Mouse (Mus musculus): ENCODE results near the gene Rassf2. TPM values are rescaled to one million over a fixed set of nuclear protein-coding genes. Genes with fewer than 3 reads are reported as not detected.

Gene Rassf2
- total and polyA plus RNA-seq, 2 experiments from 2014 or later, result 16.7 to 37.8 TPM

DNA sequence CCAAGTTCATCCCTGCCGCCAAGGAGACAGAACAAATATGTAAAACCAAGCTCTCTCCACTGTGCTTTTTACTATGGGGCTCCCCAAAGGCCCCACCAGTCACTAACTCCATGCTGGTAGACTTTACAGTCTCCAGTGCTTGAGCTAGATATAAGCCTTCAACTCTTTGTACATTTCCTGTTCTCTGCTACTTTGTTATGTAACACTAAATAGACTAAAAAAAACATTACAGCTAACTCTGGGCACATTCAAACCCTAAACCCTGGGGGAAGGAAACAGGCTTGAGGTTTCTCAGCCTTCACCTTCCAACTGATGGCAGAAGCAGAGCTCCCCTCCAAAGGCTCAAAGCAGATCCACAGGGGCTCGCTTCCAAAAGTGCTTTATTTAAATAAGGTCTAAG lies 37.6 kb downstream of the Rassf2 start:
- Histone ChIP-seq H3K4me2 (ENCODE audit: low read depth, low read length, poor library complexity, severe bottlenecking) (no peak overlapping the region), H3K4me1 (ENCODE audit: insufficient read depth, low read length) (no peaks in the 10 kb centered on the region), H3K27ac (ENCODE audit: low read depth, low read length) (no peak overlapping the region), H3K36me3 (ENCODE audit: insufficient read depth, low read length) (peaks cover 14% of the 10 kb centered on the region; the same call in 1 of the 2 replicates), H3K9me3 (ENCODE audit: low read length) (no peaks in the 10 kb centered on the region), H3K27me3 (ENCODE audit: insufficient read depth, low read length) (no peaks in the 10 kb centered on the region), H3K4me3 (ENCODE audit: low read depth, low read length) (no peak overlapping the region), H3K9ac (replicated peaks; ENCODE audit: low read length, poor library complexity, severe bottlenecking) (no peak overlapping the region)
- DNase-seq (ENCODE audit: low spot score) (no peak), ATAC-seq (ENCODE audit: low FRiP score) (no peak)
- 76% methylated on average over 2 of the region's 2 CpGs for WGBS
- TF ChIP-seq CTCF (IDR thresholded peaks at IDR 0.05), result no peak

DNA sequence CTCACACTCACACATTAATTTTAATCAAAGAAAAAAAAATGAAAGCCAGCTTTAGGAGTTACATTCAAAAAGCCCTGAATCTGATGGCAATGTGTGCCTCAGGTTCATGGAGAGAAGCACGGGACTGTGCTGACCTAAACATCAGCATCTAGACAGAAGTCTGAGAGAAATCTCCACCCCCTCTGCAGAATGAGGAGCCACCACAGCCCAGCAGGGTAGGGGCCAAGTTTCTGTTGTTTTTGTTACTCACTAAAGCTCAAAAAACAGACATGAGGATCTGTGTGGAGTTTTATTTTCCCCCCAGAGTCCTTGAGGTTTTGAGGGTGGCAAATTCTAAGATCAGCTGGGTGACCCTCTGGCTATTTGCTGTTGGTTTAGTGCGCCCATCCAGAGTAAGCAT lies 41.5 kb downstream of the Rassf2 start:
- no peak for DNase-seq (ENCODE audit: low spot score)
- no peaks in the 10 kb centered on the region for H3K9me3 ChIP-seq (ENCODE audit: low read length)
- H3K4me3 ChIP-seq (ENCODE audit: low read depth, low read length), result no peak overlapping the region
- no peak for ATAC-seq (ENCODE audit: low FRiP score)
- H3K27me3 ChIP-seq (ENCODE audit: insufficient read depth, low read length), result no peaks in the 10 kb centered on the region
- no peak overlapping the region for H3K9ac ChIP-seq (replicated peaks; ENCODE audit: low read length, poor library complexity, severe bottlenecking)
- TF ChIP-seq CTCF (IDR thresholded peaks at IDR 0.05), result no peak
- H3K4me1 ChIP-seq (ENCODE audit: insufficient read depth, low read length), result no peaks in the 10 kb centered on the region
- H3K36me3 ChIP-seq (ENCODE audit: insufficient read depth, low read length), result no peaks in the 10 kb centered on the region
- H3K27ac ChIP-seq (ENCODE audit: low read depth, low read length), result no peak overlapping the region
- H3K4me2 ChIP-seq (ENCODE audit: low read depth, low read length, poor library complexity, severe bottlenecking), result no peak overlapping the region
- 77% methylated on average over 2 of the region's 2 CpGs for WGBS

DNA sequence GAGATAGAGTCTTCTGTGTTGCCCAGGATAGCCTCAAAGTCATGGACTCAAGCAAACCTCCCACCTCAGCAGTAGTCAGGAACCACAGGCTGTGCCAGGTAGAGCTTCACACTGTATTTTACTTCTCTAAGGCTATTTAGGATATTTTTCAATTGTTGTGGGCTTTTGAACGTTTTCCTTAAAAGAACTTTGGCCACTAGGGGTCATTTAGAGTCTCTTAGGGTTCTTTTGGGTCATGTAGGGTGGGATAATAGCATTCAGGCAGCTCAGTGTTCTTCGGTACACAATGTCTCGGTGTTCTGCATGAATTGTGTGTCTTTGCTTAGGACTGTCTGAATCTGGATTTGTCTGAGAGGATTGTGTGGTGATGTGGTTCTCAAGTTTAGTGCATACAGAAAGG lies 42.1 kb downstream of the Rassf2 start:
- no peaks in the 10 kb centered on the region for H3K36me3 ChIP-seq (ENCODE audit: insufficient read depth, low read length)
- no peak overlapping the region for H3K9ac ChIP-seq (replicated peaks; ENCODE audit: low read length, poor library complexity, severe bottlenecking)
- no peak overlapping the region for H3K4me2 ChIP-seq (ENCODE audit: low read depth, low read length, poor library complexity, severe bottlenecking)
- H3K4me3 ChIP-seq (ENCODE audit: low read depth, low read length), result no peak overlapping the region
- H3K9me3 ChIP-seq (ENCODE audit: low read length), result no peaks in the 10 kb centered on the region
- DNase-seq (ENCODE audit: low spot score), result no peak
- no peaks in the 10 kb centered on the region for H3K4me1 ChIP-seq (ENCODE audit: insufficient read depth, low read length)
- TF ChIP-seq CTCF (IDR thresholded peaks at IDR 0.05), result peak; percentile 32
- ATAC-seq (ENCODE audit: low FRiP score), result no peak
- no peak overlapping the region for H3K27ac ChIP-seq (ENCODE audit: low read depth, low read length)
- 44% methylated on average over 3 of the region's 3 CpGs for WGBS
- H3K27me3 ChIP-seq (ENCODE audit: insufficient read depth, low read length), result no peaks in the 10 kb centered on the region

DNA sequence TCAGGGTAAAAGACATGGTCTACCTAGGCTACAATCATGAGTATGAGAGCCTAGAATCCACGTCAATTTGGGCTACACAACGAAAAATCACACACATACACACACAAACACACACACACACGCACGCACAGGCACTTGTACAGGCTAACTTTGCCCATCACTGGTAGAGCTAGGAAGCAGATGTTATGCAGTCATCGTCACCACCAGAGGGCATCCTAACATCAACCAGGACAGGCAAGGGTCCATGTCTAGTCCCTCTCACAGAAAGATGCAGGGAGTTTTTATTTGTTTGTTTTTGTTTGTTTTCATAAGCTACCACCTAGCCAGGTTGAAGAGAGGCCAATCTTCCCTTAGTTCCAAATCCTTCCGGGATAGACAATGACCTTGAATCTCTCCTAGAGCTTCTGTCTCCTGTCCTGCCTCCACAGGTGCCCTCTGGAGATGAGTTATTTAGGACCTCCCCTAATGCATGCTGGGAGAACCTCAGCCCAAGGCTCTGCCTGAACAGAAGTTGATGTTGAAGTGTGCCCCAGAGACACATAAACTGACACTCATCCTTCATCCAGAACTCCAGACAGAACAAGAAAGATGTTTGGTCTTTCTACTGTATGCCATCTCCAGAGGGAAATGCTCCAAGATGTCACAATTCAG lies 47.4 kb downstream of the Rassf2 start:
- Histone ChIP-seq H3K4me3 (ENCODE audit: low read depth, low read length) (no peak overlapping the region), H3K27me3 (ENCODE audit: insufficient read depth, low read length) (no peaks in the 10 kb centered on the region), H3K27ac (ENCODE audit: low read depth, low read length) (no peak overlapping the region), H3K9ac (replicated peaks; ENCODE audit: low read length, poor library complexity, severe bottlenecking) (no peak overlapping the region), H3K36me3 (ENCODE audit: insufficient read depth, low read length) (no peaks in the 10 kb centered on the region), H3K4me1 (ENCODE audit: insufficient read depth, low read length) (no peaks in the 10 kb centered on the region), H3K4me2 (ENCODE audit: low read depth, low read length, poor library complexity, severe bottlenecking) (no peak overlapping the region), H3K9me3 (ENCODE audit: low read length) (no peaks in the 10 kb centered on the region)
- TF ChIP-seq CTCF (IDR thresholded peaks at IDR 0.05), result peak; percentile 97
- ATAC-seq (ENCODE audit: low FRiP score) (peak; percentile 73), DNase-seq (ENCODE audit: low spot score) (peak; percentile 84)
- WGBS, result 19% methylated on average over 6 of the region's 6 CpGs

DNA sequence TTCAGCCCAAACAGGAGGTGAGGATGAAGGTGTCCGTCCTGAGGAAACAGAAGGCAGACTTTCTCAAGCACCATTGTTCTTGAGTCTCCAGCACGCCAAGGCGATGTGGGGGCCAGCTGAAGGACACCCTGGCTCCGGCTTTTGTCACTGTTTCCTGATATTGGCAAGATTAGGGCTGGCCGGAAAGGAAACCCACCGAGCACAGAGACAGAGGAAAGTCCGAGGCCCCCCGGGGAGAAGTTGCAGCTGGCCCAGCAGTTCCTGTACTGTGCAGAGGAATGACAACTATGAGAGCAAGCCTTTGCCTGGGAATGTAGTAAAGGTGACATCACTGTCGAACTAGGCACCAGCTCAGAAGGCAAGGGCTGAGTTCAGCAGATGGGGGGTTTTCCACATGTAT lies 49.2 kb downstream of the Rassf2 start:
- Histone ChIP-seq H3K4me2 (ENCODE audit: low read depth, low read length, poor library complexity, severe bottlenecking) (no peak overlapping the region), H3K27me3 (ENCODE audit: insufficient read depth, low read length) (no peaks in the 10 kb centered on the region), H3K4me1 (ENCODE audit: insufficient read depth, low read length) (no peaks in the 10 kb centered on the region), H3K9me3 (ENCODE audit: low read length) (no peaks in the 10 kb centered on the region), H3K4me3 (ENCODE audit: low read depth, low read length) (no peak overlapping the region), H3K27ac (ENCODE audit: low read depth, low read length) (no peak overlapping the region), H3K36me3 (ENCODE audit: insufficient read depth, low read length) (no peaks in the 10 kb centered on the region), H3K9ac (replicated peaks; ENCODE audit: low read length, poor library complexity, severe bottlenecking) (no peak overlapping the region)
- DNase-seq (ENCODE audit: low spot score) (no peak), ATAC-seq (ENCODE audit: low FRiP score) (no peak)
- WGBS, result 39% methylated on average over 9 of the region's 9 CpGs
- no peak for TF ChIP-seq CTCF (IDR thresholded peaks at IDR 0.05)

DNA sequence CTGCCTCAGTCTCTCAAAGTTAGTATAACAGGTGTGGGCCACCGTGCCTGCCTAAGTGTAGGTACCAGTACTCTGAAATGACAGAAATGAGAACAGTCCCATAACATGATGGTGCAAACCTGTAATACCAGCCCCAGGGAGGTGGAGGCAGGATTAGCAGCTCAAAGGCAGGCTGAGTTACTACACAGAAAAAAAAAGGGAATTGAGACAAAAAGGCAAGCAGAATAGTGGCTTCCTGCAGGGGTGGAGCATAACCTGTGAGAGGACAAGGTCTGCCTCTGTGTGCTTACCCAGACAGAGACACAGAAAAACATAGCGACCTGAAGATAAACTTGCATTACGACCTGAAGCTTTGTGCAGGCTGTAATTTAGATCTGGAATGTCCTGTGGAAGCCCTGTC lies 53.4 kb downstream of the Rassf2 start:
- TF ChIP-seq CTCF (IDR thresholded peaks at IDR 0.05), result no peak
- Histone ChIP-seq H3K4me2 (ENCODE audit: low read depth, low read length, poor library complexity, severe bottlenecking) (no peak overlapping the region), H3K4me1 (ENCODE audit: insufficient read depth, low read length) (no peaks in the 10 kb centered on the region), H3K4me3 (ENCODE audit: low read depth, low read length) (no peak overlapping the region), H3K9me3 (ENCODE audit: low read length) (no peaks in the 10 kb centered on the region), H3K36me3 (ENCODE audit: insufficient read depth, low read length) (no peaks in the 10 kb centered on the region), H3K27ac (ENCODE audit: low read depth, low read length) (no peak overlapping the region), H3K9ac (replicated peaks; ENCODE audit: low read length, poor library complexity, severe bottlenecking) (no peak overlapping the region), H3K27me3 (ENCODE audit: insufficient read depth, low read length) (no peaks in the 10 kb centered on the region)
- 87% methylated on average over 3 of the region's 3 CpGs for WGBS
- DNase-seq (ENCODE audit: low spot score) (no peak), ATAC-seq (ENCODE audit: low FRiP score) (no peak)

Data from midbrain, postnatal 0 days (tissue).